Mouse (Mus musculus) myocyte (in vitro differentiated cells): ENCODE measurements around the gene Mbnl1.

Experiments used
- CEBPB ChIP-seq: IDR thresholded peaks from 2 replicates; pipeline ENCODE4 v1.6.1; 2011; ENCODE audit warnings: mild to moderate bottlenecking, moderate library complexity; ENCODE audit not compliant: poor library complexity, insufficient read depth, severe bottlenecking
- MAX ChIP-seq: IDR thresholded peaks from one replicate; pipeline ENCODE4 v1.6.1; 2011; ENCODE audit warnings: low read depth, mild to moderate bottlenecking, control low read depth
- MYOD1 ChIP-seq, 3 experiments: IDR thresholded peaks; one replicate each; pipeline ENCODE4 v1.6.1; 2011; ENCODE audit warnings: control low read depth in 2 of 3, low read depth in 2 of 3, mild to moderate bottlenecking in 2 of 3, moderate library complexity in 1 of 3; ENCODE audit not compliant: insufficient read length in 2 of 3, control insufficient read depth in 1 of 3
- MYOG ChIP-seq, 3 experiments: IDR thresholded peaks; one replicate each; pipeline ENCODE4 v1.6.1; 2011; ENCODE audit warnings: control low read depth in 2 of 3, low read depth in 2 of 3, mild to moderate bottlenecking in 2 of 3; ENCODE audit not compliant: insufficient read length in 2 of 3, control insufficient read depth in 1 of 3, insufficient read depth in 1 of 3
- POLR2A ChIP-seq: IDR thresholded peaks from one replicate; pipeline ENCODE4 v1.6.1; 2011; ENCODE audit warnings: low read depth, mild to moderate bottlenecking, control low read depth, moderate library complexity; ENCODE audit not compliant: insufficient read length
- REST ChIP-seq: IDR thresholded peaks from one replicate; pipeline ENCODE4 v1.6.1; 2011; ENCODE audit warnings: mild to moderate bottlenecking, control low read depth, moderate library complexity; ENCODE audit not compliant: insufficient read depth, insufficient read length
- TCF12 ChIP-seq: IDR thresholded peaks from one replicate; pipeline ENCODE4 v1.6.1; 2011; ENCODE audit warnings: mild to moderate bottlenecking, control low read depth; ENCODE audit not compliant: poor library complexity, insufficient read depth, severe bottlenecking
- TCF3 ChIP-seq: IDR thresholded peaks from one replicate; pipeline ENCODE4 v1.6.1; 2011; ENCODE audit warnings: low read depth, control low read depth; ENCODE audit not compliant: insufficient read length
- USF1 ChIP-seq: IDR thresholded peaks from one replicate; pipeline ENCODE4 v1.6.1; 2011; ENCODE audit warnings: low read depth, mild to moderate bottlenecking, control low read depth, moderate library complexity

DNA sequence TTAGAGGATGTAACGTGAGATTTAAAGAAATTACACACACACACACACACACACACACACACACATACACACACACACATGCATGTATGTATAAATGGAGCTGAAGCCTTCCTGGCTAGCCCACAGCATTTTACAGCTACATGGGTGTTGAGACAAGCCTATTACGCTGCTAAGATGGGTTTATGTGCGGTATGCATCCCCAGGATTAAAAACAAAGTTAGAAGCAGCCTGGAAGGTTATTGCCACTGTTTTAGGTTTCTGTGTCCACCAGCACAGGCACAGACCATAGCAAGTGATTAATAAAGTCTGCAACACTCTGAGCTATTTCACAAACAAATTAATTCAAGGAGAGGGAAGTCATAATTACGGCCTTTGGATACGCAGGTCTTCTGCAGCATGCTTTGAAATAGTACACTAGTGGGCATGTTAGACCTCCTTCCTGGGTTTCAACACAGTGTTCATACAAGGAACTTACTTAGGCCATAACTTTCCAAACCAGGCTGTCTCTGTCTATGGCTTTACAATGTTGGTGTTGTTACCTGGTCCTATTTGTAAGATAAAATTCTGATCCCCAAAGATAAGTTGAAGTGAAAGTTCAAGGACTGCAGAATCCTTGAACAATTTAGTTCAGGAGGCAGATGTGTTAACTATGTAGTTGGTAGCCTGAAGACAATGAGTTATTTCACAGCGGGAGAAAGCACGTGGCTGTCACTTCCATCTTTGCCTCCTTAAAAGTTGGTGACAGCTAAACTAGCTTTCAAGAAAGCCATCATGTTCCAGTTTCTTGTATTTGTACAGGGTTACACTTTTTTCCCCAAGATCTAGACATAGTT is 29.7 kb downstream of the Mbnl1 start:
- TF ChIP-seq MAX (peak; percentile 47), POLR2A (no peak), TCF3 (no peak), REST (no peak), MYOD1 (IDR thresholded peaks at IDR 0.05; ENCODE audit: control insufficient read depth in 1 of 3, insufficient read length in 2 of 3, low read depth in 2 of 3) (no peak), CEBPB (no peak), MYOG (IDR thresholded peaks at IDR 0.05; ENCODE audit: control insufficient read depth in 1 of 3, insufficient read depth in 1 of 3, insufficient read length in 2 of 3, low read depth in 2 of 3) (no peak), TCF12 (no peak), USF1 (peak; percentile 16)
